Mouse (Mus musculus) thymus, postnatal 0 days (tissue): Measurements from ENCODE around the gene Cacna1f. TPM values are rescaled to one million over a fixed set of nuclear protein-coding genes. Genes with fewer than 3 reads are reported as not detected.
A peak's percentile ranks its signal among the peaks of the same experiment; 100 is the strongest.

Source experiments
- DNase-seq: peaks from one replicate; pipeline ENCODE4 v3.0.0-alpha.2; 2015; ENCODE audit warnings: low spot score
- polyA plus RNA-seq: library from polyadenylated mRNA; unstranded; fragments of >200 nt; fragmentation: Nextera tagmentation; extraction: Ambion mirVana; gene quantifications from 2 replicates; pipeline ENCODE4 v1.2.1, GENCODE M21; 2015

The Cacna1f gene
- polyA plus RNA-seq, 1 experiment from 2014 or later, result 0.07 TPM

GRCm38 (mm10) chrX:7673578-7674281, 66.8 kb downstream of the Cacna1f start:
- peak; percentile 54 for DNase-seq

GRCm38 (mm10) chrX:7674284-7675000, 67.6 kb downstream of the Cacna1f start:
- peak; percentile 29 for DNase-seq

GRCm38 (mm10) chrX:7675001-7675380, 68.1 kb downstream of the Cacna1f start:
- no peak for DNase-seq

- DNase-seq, result no peak
These were observed 72.1 kb downstream of the Cacna1f start for GRCm38 (mm10) chrX:7678986-7679385.

GRCm38 (mm10) chrX:7679405-7680056, 72.6 kb downstream of the Cacna1f start:
- DNase-seq, result peak; percentile 91

GRCm38 (mm10) chrX:7680057-7680412, 73.2 kb downstream of the Cacna1f start:
- DNase-seq, result no peak

- no peak for DNase-seq
These were observed 74.0 kb downstream of the Cacna1f start, which contains the start of gene Magix for GRCm38 (mm10) chrX:7680864-7681263. Gene Magix (minus strand): TSS chrX:7681251.

Other genes starting within 250 kb of the Cacna1f start
- gene Usp27x, start 231.3 kb upstream of the Cacna1f start, polyA plus RNA-seq, result 0.21 and 0.31 TPM in 2 replicates
- gene Foxp3, start 33.4 kb upstream of the Cacna1f start, polyA plus RNA-seq, result 0.10 and 0.44 TPM in 2 replicates
- gene Ppp1r3f, start 32.8 kb upstream of the Cacna1f start, polyA plus RNA-seq, result 0.73 TPM in 2 replicates
- 33.1 and 36.0 TPM in 2 replicates for gene Ccdc22, start 1.6 kb upstream of the Cacna1f start, polyA plus RNA-seq
- 0.40 and 0.55 TPM in 2 replicates for gene Syp, start 31.4 kb downstream of the Cacna1f start, polyA plus RNA-seq
- gene Prickle3, start 50.2 kb downstream of the Cacna1f start, polyA plus RNA-seq, result 5.3 and 6.2 TPM in 2 replicates
- 81.2 and 84.1 TPM in 2 replicates for gene Plp2, start 64.3 kb downstream of the Cacna1f start, polyA plus RNA-seq
- 0.49 and 0.55 TPM in 2 replicates for gene Magix, start 74.2 kb downstream of the Cacna1f start, polyA plus RNA-seq
- gene Gpkow, start 90.0 kb downstream of the Cacna1f start, polyA plus RNA-seq, result 28.8 and 28.9 TPM in 2 replicates
- gene Wdr45, start 107.2 kb downstream of the Cacna1f start, polyA plus RNA-seq, result 42.2 and 45.5 TPM in 2 replicates
- 0.46 and 1.0 TPM in 2 replicates for gene Gm45208, start 115.2 kb downstream of the Cacna1f start, polyA plus RNA-seq
- 14.7 and 20.6 TPM in 2 replicates for gene Praf2, start 121.4 kb downstream of the Cacna1f start, polyA plus RNA-seq
- 6.7 and 8.2 TPM in 2 replicates for gene Ccdc120, start 143.8 kb downstream of the Cacna1f start, polyA plus RNA-seq
- gene Tfe3, start 155.5 kb downstream of the Cacna1f start, polyA plus RNA-seq, result 11.4 TPM in 2 replicates
- 40.2 and 48.1 TPM in 2 replicates for gene Gripap1, start 182.7 kb downstream of the Cacna1f start, polyA plus RNA-seq
- 0.12 and 0.18 TPM in 2 replicates for gene Kcnd1, start 215.2 kb downstream of the Cacna1f start, polyA plus RNA-seq
- gene Otud5, start 234.3 kb downstream of the Cacna1f start, polyA plus RNA-seq, result 55.0 and 55.6 TPM in 2 replicates